ENCODE assay signal across 18 mouse cellular contexts in the genomic region with DNA sequence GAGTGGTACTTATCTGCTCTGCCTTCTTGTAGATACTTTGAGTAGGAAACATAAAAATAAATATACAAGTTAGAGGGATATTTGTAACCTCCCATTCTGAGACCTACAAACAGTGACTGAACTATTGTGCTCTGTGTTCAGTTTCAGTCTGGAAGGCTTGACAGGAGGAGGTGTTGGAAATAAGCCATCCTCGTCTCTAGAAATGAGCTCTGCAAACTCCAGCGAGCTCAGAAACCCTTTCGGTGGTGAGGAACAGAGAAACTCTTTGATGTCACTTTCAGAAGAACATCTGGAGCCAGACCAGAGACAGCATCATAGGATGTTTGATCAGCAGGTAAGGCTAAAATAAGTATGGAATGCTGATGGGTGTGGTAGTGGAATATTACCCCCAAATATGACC.
"Had no signal": no experiment of that assay in that cellular context is flagged by ENCODE, and none has a peak within 500 bp of the region (broad histone marks: within the 10 kb centered on the region; RNA-seq: fewer than 3 reads in every experiment).

No protein-coding gene starts in this region.

- DNase-seq: kidney, adult 2 months; kidney, postnatal 25 days; liver; lung, adult 18-20 months; lung, postnatal 14 days; lung, postnatal 4 days; midbrain, embryonic 14.5 days; retina, postnatal 1 day; right cerebral cortex, postnatal 25 days; spleen, adult 18-20 months; thymus, adult 18-20 months; thymus, postnatal 25 days had no signal

- H3K4me3 ChIP-seq: limb, embryonic 10.5 days; limb, embryonic 13.5 days; liver, embryonic 12.5 days; liver, embryonic 15.5 days; neural tube, embryonic 13.5 days had no signal

- H3K27ac ChIP-seq: kidney, postnatal 0 days; limb, embryonic 10.5 days; liver, embryonic 12.5 days; liver, embryonic 15.5 days; neural tube, embryonic 13.5 days had no signal
